Mouse (Mus musculus): ENCODE data around the gene Runx1.

GRCm38 (mm10) chr16:92656750-92657149 lies 169.2 kb downstream of the Runx1 start:
- TF ChIP-seq CTCF (IDR thresholded peaks at IDR 0.05; ENCODE audit: control insufficient read depth, insufficient read depth, low read length) = no peak
- no peak for TF ChIP-seq POLR2A (IDR thresholded peaks at IDR 0.05; ENCODE audit: borderline replicate concordance, control insufficient read depth, low read depth, low read length)
